In the genomic region with DNA sequence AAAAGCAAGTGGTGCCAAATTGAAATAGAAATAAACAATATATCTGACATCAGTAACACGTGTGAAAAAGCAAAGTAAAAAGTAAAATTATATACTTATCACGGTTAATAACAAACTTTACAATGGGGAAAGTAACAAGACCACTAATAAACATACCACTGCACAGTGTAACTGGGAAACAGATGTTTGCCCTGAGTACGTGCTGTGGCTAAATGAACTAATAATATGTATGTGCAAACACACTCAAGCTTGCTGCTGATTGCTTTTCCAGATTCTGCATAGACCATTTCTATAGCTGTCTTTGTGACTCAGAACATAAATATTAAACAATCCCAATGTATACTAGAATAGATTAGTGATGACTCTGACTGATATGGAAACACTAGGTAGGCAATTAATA, we compare ENCODE assay signal across 27 mouse cellular contexts.
"Had no signal": no experiment of that assay in that cellular context is flagged by ENCODE, and none has a peak within 500 bp of the region (broad histone marks: within the 10 kb centered on the region; RNA-seq: fewer than 3 reads in every experiment).

No protein-coding gene starts in this region.

- H3K27me3 ChIP-seq: heart, embryonic 13.5 days; heart, embryonic 15.5 days; hindbrain, embryonic 13.5 days; hindbrain, embryonic 15.5 days; kidney, embryonic 15.5 days; liver, embryonic 13.5 days; liver, embryonic 15.5 days had no signal

- DNase-seq: gastrocnemius, adult 2 months; gastrocnemius, postnatal 10 days; gastrocnemius, postnatal 25 days; heart, adult 18-20 months; heart, postnatal 14 days; heart, postnatal 36 days; kidney, adult 11 months; kidney, adult 2 months; kidney, adult 9 months; kidney, postnatal 14 days; kidney, postnatal 36 days; layer of hippocampus, adult 9-11 months; layer of hippocampus, postnatal 36 days; left cerebral cortex, postnatal 4 days; liver; liver, embryonic 13.5 days had no signal

- H3K36me3 ChIP-seq: heart, embryonic 13.5 days; heart, embryonic 15.5 days; hindbrain, embryonic 13.5 days; hindbrain, embryonic 15.5 days; kidney, embryonic 15.5 days; liver, embryonic 13.5 days; liver, embryonic 15.5 days had no signal

- H3K9ac ChIP-seq: heart, embryonic 13.5 days; heart, embryonic 15.5 days; hindbrain, embryonic 13.5 days; hindbrain, embryonic 15.5 days; kidney, embryonic 15.5 days; liver, embryonic 13.5 days; liver, embryonic 15.5 days had no signal

- H3K4me2 ChIP-seq: heart, embryonic 11.5 days; heart, embryonic 13.5 days; heart, embryonic 15.5 days; hindbrain, embryonic 13.5 days; hindbrain, embryonic 15.5 days; kidney, embryonic 15.5 days; liver, embryonic 11.5 days; liver, embryonic 13.5 days; liver, embryonic 15.5 days had no signal

- H3K9me3 ChIP-seq: heart, embryonic 13.5 days; heart, embryonic 15.5 days; hindbrain, embryonic 13.5 days; hindbrain, embryonic 15.5 days; kidney, embryonic 15.5 days; liver, embryonic 13.5 days; liver, embryonic 15.5 days had no signal

- H3K4me3 ChIP-seq: gastrocnemius, adult 2 months; heart, embryonic 13.5 days; heart, embryonic 15.5 days; hindbrain, embryonic 13.5 days; hindbrain, embryonic 15.5 days; kidney, embryonic 15.5 days; liver, embryonic 13.5 days; liver, embryonic 15.5 days had no signal

- ATAC-seq: hindbrain, postnatal 0 days; intestine, embryonic 16.5 days had no signal

- H3K27ac ChIP-seq: gastrocnemius, adult 2 months; heart, embryonic 13.5 days; heart, embryonic 15.5 days; hindbrain, embryonic 13.5 days; hindbrain, embryonic 15.5 days; hindbrain, postnatal 0 days; kidney, embryonic 15.5 days; kidney, postnatal 0 days; liver, embryonic 13.5 days; liver, embryonic 15.5 days had no signal

- H3K4me1 ChIP-seq: heart, embryonic 13.5 days; heart, embryonic 15.5 days; hindbrain, embryonic 13.5 days; hindbrain, embryonic 15.5 days; kidney, embryonic 15.5 days; liver, embryonic 13.5 days; liver, embryonic 15.5 days had no signal
